Mouse (Mus musculus) thymus, postnatal 14 days (tissue): ENCODE measurements around the gene Ube2m.

ENCODE experiments used
- DNase-seq: peaks from one replicate; pipeline ENCODE4 v3.0.0; 2021

Gene Ube2m

DNA sequence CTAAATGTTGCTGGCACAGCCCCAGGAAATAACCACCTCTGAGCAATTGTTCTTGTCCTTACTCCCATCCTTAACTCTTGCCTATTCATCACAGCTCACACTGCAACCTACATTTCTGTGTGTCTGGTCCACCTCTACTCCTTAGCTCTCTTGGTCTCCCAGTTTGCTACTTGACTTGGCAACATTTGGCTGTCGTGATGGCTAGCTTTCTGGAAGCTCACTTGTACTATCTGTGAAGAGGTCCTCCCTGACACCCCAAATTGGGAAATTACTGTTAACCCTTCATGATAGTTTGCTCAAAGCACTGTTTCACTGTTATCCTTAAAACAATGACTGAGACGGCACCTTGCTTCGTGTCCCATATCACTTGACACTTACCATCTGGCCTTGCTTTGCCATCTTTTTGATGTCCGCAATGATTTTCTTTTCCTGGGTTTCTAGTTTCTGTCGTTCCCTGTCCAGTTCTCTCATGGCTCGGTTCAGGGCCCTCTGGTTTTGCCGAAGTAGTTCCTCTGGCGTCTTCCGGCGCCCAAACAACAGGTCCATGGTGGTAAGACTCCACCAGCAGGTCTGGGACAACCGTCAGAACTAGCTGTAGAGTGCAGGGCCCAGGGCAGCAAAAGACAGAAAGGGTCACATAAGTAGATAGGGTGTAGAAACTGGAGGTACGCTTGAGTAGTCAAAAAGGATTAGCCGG lies 4.5 kb downstream of the Ube2m start:
- no peak for DNase-seq

DNA sequence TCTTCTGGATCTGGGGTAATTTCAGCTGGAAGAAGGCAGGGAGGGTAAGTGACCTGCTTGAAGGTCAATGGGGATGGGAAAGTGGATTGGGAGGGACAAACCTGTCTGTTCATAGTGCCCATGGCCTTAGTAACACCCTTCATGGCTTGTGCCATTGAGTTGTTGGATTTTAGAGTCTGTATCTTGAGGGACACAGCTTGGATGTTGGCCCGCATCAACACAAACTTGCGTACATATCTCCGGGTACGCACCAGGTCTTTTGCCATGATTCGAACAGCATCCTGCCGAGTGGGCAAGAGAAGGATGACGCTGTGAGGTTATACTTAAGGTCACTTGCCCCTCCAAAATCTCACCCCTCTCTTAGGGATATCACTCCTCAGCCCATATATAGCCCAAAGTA lies 5.5 kb downstream of the Ube2m start:
- DNase-seq = no peak

DNA sequence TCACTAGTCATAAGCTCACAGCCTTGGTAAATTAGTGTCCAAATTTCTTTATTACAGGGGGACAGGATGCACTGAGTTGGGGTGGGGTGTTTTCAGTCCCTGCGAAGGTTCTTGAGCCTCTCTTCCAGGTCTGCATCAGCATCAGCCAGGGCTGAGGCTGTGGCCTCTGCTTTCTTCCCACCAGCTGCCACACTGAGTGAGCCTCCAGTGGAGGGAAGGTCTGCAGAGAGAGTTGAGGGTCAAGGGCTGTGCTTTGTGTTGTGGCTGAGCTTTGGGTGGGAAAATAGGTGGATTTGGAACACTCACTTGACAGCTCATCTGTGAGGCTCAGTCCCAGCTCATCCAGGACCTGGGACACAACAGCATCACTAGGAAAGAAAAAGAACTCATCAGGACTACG lies 6.1 kb downstream of the Ube2m start:
- no peak for DNase-seq

DNA sequence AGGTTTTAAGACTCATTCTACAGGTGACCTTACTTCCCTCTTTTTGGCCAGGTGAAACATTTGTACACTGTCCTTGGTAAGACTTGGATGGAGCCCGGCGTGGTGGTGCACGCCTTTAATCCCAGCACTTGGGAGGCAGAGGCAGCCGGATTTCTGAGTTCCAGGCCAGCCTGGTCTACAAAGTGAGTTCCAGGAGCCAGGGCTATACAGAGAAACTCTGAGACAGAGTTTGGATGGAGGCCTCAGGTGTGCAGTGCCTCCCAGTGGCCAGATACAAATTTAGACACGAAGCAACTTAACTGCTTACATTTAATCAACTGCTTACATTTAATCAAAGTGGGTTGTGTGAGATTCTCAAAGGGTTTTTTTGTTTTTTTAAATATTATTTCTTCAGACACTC lies 7.0 kb downstream of the Ube2m start:
- DNase-seq = no peak

DNA sequence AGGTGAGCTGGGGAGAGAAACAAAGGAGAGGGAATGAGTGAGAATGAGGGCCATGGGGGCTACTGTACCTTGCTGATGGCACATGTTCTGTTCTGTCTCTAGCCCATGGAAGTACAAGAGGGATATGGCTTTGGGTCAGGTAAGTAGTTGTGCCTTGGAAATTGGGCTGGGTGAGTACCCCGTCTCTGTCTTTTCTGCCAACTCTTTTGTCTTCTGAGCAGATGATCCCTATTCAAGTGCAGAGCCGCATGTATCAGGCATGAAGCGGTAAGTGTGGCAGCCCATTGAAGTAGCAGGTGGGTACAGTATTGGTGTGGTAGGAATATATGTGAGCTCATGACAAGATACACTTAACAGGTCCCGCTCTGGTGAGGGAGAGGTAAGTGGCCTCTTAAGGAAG lies 9.1 kb downstream of the Ube2m start:
- no peak for DNase-seq

DNA sequence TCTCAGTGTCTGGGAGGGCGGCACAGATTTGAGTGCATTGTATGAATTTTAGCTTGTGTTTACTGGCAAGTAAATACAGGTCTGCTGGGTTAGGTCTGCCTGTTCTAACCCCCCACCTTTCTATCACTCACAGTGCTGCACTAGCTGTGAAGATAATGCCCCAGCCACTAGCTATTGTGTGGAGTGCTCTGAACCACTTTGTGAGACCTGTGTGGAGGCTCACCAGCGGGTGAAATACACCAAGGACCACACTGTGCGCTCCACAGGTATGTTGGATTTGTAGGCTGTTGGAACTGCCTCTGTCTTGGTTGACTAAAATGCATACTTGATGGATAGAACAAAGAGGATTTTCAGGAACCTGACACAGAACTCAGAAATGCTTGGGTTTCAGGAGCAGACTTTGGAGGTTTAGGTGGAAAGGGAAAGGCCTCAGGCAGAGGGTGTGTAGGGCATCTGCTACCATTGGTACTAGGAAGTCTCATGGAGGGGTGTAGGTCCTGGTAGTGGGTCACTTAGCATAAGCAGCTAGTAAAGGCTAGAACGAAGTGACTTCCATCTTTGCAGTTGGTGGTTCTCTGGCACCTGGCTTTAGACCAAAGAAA lies 12.5 kb downstream of the Ube2m start:
- DNase-seq = no peak

DNA sequence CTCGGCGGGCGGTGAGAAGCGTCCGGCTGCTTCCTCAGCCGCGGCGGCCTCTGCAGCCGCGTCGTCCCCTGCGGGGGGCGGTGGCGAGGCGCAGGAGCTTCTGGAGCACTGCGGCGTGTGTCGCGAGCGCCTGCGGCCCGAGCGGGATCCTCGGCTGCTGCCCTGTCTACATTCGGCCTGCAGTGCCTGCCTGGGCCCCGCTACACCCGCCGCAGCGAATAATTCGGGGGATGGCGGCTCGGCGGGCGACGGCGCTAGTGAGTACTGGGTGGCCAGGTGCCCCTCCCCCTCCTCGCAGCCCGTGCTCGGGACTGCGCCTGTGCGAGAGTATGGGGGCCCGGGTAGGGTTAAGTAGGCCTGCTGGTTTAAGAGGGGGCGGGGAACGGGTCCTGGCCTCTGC lies 13.3 kb downstream of the Ube2m start:
- DNase-seq = peak; percentile 89

DNA sequence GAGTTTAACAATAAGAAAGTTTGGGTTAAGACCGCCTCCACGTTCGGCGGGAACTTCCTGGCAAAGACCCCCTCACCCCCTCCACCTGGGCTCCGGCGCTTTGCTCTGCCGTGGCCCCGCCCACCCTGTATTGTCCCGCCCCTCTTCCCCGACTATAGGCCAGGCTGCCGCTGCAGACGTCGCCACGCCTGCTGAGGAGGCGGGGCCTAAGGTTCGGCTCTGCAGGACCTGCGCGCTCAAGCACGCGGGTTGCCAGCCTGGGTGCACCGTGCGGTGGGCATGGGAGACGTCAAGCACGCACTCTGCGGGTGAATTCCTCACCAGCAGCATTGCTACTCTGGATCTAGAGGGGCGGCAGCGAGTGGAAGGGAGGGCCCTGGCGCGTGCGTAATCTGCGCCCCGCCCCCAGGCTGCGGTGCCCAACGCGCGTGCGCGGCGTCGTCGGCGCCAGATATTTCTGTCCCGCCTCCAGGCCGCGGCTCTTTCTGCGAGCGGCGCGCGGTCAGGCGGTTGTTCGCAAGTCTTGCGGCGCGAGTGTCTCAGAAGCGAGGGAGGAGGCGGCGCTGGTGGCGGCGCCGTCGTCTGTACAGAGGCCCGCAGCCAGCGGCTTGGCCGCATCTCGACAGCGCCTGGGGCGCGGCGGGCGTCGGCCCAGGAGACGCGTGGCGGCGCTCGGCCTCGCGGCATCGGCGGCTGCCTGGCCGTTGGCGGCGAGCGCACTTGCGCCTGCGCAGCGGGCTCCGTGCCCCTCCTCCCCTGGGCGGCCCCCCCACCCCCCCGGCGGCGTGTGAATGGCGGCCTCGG lies 13.9 kb downstream of the Ube2m start:
- DNase-seq = peak; percentile 95

DNA sequence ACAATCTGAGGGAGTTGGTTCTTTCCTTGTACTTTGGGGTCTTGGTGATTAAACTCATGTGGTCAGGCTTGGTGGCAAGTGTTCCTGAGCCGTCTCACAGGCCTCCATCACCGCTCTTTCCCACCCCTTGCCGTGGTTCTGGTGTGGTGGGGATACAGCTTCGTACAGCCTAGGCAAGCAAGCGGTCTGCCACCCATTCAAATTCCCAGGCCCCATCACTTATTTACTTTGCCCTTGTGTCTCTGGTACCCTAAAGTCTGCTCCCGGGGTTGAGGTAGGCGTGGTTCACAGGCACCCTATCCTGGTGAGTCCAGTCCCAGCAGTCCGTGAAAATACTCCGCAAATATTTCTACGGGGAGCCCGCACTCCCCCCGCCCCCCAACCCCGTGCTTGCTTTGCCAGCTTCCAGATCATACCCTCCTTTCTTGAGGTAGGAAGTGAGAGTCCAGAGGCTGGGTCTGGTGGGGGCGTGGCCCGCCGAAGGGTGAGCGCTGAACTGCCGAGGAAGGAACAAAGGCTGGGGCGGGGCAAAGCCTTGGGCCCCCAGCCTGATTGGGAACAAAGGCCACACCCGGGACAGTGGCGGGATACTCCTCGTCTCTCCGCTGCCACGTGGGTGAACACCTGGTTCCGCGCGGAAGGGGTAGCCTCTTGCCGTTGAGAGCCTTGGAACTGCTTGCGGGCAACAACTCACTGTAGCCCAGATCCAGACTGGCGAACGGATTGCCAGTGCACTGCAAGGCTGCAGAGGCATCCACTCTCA lies 15.1 kb downstream of the Ube2m start:
- DNase-seq = peak; percentile 83

DNA sequence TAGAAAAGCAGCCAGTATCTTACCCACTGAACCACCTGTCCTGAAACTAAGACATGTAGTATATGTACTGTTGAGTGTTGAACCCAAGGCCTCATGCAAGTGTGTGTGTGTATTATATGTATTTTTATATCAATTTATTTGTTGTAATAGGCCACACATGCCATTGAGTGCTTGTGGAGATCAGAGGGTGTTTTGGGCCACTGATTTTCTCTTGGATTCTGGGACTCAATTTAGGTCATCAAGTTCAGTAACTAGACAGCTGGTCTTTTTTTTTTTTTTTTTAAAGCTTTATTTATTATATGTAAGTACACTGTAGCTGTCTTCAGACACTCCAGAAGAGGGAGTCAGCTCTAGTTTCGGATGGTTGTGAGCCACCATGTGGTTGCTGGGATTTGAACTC lies 22.9 kb downstream of the Ube2m start:
- no peak for DNase-seq

DNA sequence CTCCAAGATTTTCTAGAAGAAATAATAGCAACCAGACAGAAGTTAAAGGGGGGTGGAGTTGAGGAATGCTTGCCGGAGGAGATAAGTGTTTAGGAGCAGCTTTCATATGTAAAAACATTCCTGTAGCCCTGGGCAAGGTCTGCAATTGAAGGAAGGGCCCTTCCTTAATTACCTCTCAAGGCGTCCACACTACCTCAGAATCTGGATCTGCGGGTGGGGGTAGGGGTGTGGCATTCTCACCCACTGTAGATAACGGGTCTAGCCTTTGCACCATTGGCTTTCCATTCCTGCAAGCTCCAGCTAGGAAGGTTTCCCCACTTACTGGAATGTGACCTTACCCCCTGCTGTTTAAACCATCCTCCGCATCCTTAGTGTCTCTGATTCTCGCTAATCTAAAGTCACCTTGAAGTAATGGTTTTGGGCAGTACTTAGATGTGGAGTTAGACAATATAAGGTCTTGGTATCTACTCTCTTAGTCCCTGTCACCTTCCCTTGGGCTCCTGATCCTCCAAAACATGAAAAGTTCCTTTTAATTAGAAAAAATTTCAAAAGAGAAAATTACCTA lies 23.7 kb downstream of the Ube2m start:
- DNase-seq = no peak

DNA sequence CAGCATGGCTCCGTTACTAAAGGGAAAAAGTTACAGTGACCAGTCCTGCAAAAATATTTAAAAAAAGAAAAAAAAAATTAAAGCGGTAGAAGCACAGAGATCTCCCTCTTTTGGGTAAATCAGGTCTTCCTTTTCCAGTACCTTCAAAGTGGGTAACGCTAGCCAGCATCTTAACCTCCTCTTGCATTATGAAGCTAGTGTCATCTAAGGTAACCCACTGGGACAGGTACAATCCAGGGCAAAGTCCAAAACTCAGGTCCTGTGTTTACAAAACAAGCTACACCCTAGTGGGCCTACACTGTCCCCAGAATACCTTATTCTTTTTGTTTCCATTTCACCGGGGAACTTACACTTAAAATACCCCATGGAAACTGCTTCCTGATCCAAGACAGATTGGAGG lies 24.4 kb downstream of the Ube2m start:
- DNase-seq = no peak

DNA sequence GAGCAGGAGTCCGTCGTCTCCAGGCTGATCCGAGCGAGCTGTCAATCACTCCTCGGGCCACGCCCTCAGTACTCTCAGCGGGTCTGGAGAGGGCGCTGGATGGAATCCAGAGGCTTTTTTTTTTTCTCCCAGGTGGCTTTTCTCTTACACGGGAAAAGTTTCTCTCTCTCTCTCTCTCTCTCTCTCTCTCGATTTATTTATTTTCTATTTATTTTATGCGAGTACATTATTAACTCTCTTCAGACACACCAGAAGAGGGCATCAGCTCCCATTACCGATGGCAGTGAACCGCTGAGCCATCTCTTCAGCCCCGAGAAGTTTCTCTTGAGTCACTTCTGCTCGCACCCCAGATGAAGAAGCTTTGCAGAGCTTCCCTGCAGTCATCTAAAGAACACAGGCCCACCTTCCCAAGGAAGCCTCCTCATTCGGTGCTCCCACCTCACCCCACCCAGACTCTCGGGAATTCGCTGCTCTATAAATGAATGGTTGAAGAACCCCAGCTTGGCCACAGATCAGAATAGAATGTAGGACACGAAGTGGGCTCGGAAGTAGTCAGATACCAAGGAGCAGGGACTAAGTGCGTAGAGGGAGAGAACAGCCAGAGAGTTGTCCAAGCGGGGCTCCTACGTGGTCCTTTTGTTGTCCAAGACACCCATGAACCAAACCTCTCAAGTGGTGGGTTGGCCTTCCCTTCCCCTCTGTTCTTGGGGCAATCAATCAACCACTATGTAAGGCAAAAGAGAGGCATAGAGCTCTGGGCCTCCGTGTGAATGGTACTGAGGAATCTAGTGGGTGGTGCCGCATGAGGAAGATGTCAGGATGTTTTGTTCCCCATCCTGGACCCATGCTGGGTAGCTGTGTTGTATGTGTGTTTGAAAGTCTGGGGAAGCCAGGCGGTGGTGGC lies 27.8 kb downstream of the Ube2m start, which contains the start of gene Zbtb45:
TSS of gene Zbtb45 (minus strand) at position 30 of the 904 bp plus-strand sequence.
- DNase-seq = peak; percentile 27

DNA sequence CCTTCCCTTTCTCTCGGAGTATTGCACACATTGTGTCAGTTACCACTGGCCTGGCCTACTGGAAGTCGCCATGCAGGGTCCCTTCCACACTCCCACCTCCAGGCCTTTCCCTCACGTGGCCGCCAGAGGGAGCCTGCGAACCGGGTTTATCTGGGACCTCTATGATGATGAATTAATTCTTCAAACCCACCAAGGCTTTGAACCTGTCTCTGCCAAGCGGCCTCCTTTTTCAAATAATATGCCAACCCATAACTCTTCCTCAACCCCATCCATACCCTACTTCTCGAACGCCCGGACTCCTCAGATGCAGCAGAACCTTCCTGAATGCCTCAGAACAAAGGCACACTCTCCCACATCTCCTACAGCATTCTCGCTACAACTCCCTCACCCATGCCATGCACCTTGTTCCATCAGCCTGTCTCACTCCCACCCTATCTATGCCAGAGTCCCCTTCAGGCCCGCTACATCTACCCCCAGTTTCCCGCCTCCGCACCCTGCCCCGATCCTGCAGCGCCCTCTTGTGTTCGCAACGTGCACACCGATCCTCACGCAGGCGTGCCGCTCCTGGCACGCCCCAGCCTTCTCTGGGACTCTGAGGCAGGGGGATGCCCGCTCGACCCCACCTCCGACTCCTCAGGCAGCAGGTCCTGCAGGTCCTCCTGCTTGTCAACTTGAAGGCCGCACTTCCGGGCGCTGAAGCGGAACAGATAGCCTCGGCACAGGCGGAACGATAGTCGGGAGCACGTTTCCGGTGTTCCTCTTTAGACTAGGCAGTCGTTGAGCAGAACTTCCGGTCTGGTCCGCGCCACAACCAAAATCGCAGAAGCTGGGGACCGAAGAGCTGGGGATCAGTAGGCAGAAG lies 28.7 kb downstream of the Ube2m start:
- peak; percentile 92 for DNase-seq

DNA sequence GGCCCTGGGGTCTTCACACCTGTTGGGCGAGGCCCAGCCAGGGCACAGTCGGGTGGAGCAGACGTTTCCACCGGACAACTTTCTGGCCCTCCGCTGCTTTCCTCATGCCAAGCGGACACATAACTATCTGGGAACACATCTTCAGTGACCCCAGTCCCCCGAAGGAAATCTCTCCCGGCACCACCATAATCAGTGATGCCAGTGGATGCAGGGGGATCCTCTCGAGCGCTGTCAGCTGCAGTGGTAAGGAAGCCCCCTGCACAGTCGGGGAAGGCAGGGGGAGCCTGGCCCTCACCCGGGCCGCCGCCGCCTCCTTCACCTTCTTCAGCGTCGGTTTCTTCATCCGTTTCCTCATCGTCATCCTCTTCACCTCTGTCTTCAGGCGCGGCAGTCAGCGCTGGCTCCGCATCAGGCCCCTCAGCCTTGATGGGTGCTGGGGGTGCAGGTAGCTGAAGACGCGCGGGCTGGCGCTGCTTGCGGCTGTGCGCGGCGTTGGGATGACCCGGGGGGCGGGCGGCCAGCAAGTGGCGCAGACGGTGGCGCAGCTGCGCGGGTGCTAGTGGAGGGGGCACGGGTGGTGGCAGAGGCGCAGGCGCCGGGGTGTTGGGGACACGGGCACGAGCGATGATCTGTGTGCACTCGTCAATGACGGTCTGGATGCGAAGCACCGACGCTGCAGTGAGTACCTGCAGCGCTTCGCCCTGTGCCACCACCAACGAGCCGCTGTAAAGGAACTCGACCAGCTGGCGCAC lies 30.6 kb downstream of the Ube2m start:
- no peak for DNase-seq

DNA sequence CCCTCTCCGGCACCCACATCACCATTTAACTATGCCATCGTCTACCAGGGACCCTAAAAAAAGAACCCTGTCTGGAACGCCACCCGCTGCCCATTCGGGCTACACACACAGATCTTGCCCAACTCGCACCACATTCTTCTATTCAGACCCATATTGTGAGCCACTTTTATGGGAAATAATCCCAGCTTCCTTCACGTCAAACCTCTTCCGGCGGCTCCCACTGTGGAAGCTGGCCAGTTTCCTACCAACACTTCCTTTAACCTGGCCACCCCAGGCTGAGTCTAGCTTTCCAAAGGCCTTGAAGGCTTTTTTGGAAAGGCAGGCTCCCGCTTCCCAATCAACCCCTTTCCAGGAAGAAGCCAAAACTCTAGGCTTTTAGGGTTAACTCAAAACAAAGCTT lies 31.5 kb downstream of the Ube2m start:
- DNase-seq = no peak

DNA sequence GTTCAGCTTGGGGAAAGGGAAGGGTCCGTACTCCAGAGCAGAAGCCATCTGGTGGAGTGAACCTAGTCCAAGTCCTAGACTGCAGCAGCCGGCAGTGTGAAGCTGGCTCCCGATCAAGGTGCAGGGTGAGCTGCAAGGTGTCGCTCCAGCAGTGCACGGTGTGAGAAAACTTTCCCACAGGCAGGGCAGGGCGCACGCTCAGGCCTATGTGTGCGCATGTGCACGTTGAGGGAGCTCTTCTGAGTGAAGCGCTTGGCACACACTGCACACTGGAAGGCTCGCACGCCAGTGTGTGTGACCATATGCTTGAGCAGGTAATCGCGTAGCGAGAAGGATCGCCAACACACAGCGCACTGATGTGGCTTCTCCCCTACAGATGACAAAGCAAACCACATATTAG lies 32.1 kb downstream of the Ube2m start:
- no peak for DNase-seq

DNA sequence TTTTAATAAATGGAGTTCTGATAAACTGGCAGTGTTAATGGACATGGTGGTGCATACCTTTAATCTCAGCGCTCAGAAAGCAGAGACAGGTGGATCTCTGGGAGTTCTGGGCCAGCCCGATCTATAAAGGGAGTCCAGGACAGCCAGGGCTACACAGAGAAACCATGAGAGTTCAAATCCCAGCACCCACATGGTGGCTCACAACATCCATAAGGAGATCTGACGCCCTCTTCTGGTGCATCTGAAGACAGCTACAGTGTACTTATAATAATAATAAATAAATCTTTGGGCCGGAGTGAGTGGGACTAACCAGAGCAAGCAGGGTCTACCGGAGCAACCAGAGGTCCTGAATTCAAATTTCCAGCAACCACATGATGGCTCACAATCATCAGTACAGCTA lies 34.7 kb downstream of the Ube2m start:
- DNase-seq = no peak

DNA sequence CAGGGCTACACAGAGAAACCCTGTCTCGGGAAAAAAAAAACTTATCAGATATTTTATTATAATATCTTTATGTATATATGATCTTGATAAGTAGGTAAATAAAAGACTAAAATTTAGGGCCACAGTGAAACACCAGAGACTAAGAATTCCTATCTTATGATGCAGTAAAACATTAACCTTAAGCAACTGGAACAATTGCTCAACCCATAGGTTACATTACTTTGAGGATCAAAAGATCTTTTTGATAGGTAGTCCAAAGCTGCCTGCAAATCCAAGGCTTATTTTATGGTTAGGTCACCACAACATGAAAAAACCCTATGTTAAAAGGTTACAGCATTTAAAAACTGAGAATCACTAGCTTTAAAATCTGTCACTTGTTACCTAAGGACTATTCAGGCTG lies 36.5 kb downstream of the Ube2m start:
- no peak for DNase-seq

DNA sequence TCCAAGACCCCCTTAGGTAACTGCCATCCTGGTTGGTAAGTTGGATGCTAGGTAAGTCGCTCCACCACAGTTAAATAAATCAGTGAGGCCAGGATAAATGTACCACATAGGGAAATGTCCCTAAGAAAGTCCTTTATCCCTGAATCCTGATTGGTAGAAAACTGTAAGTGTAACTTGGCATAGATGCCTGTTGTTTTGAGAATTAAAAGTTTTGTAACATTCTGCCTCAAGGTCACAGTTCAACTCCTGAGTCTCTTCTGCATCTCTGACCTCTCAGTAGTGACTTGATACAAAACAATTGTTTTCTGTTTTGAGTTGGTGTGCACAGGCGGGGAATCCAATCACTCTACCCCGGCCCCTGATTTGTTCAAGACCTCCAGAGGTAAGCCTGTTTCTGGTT lies 39.2 kb downstream of the Ube2m start, which contains the start of gene Trim28:
TSS of gene Trim28 (plus strand) at position 264 of the 400 bp plus-strand sequence.
- no peak for DNase-seq
